Mouse (Mus musculus): ENCODE results near the gene Fuom.

DNA sequence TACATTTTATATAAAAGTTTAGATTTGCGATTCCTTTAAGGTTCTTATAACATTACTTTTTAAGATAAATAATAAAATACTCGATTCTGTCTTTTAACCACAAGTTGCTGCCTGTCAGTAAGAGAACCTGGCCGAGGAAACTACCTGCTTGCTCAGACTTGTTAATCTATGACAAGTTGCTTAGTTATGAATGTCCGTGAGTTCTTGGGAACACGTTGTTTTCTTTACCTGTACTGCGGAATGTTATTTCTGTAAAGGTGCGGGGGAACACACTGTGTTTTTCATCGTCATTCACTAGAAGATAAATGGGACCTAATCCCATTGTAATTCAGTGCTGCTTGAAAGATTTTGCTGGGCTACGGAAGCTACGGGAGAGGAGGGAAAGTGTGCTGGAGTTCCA lies 11.6 kb downstream of the Fuom start:
- TF ChIP-seq POLR2A (IDR thresholded peaks at IDR 0.05; ENCODE audit: insufficient read depth, low read depth, low read length) (no peak), CTCF (IDR thresholded peaks at IDR 0.05; ENCODE audit: insufficient read depth, low read depth, low read length) (no peak)

Measured in olfactory bulb, adult 2 months (tissue).